Mouse (Mus musculus) thymus, postnatal 0 days (tissue): ENCODE results near the gene Fndc9. TPM values are rescaled to one million over a fixed set of nuclear protein-coding genes. Genes with fewer than 3 reads are reported as not detected.
A peak's percentile ranks its signal among the peaks of the same experiment; 100 is the strongest.

Source experiments
- DNase-seq: peaks from one replicate; pipeline ENCODE4 v3.0.0-alpha.2; 2015; ENCODE audit warnings: low spot score
- polyA plus RNA-seq: library from polyadenylated mRNA; unstranded; fragments of >200 nt; fragmentation: Nextera tagmentation; extraction: Ambion mirVana; gene quantifications from 2 replicates; pipeline ENCODE4 v1.2.1, GENCODE M21; 2015

Fndc9 gene
- polyA plus RNA-seq, 1 experiment from 2014 or later, result 1.4 TPM

- no peak for DNase-seq
Measured at GRCm38 (mm10) chr11:46276168-46276567, 40.8 kb downstream of the Fndc9 start.

- DNase-seq, result peak; percentile 68
Measured at GRCm38 (mm10) chr11:46276778-46277177, 41.4 kb downstream of the Fndc9 start.

GRCm38 (mm10) chr11:46278140-46278539 lies 42.8 kb downstream of the Fndc9 start:
- no peak for DNase-seq

- no peak for DNase-seq
Measured at GRCm38 (mm10) chr11:46278709-46279108, 43.4 kb downstream of the Fndc9 start.

GRCm38 (mm10) chr11:46282612-46283011 lies 47.3 kb downstream of the Fndc9 start:
- DNase-seq, result no peak

GRCm38 (mm10) chr11:46283800-46284199 lies 48.5 kb downstream of the Fndc9 start:
- DNase-seq, result no peak

GRCm38 (mm10) chr11:46286803-46287202 lies 51.5 kb downstream of the Fndc9 start:
- no peak for DNase-seq

- no peak for DNase-seq
Measured at GRCm38 (mm10) chr11:46288091-46288490, 52.8 kb downstream of the Fndc9 start.

- no peak for DNase-seq
Measured at GRCm38 (mm10) chr11:46289022-46289421, 53.7 kb downstream of the Fndc9 start.

Other genes starting within 250 kb of the Fndc9 start
- gene Gm12166, start 183.2 kb upstream of the Fndc9 start, polyA plus RNA-seq, result 9.7 and 9.8 TPM in 2 replicates
- gene Adam19, start 179.5 kb upstream of the Fndc9 start, polyA plus RNA-seq, result 6.5 and 6.7 TPM in 2 replicates
- gene Nipal4, start 69.0 kb upstream of the Fndc9 start, polyA plus RNA-seq, result 0.09 and 0.13 TPM in 2 replicates
- gene Cyfip2, start 77.3 kb downstream of the Fndc9 start, polyA plus RNA-seq, result 62.7 and 67.6 TPM in 2 replicates
- gene Itk, start 154.0 kb downstream of the Fndc9 start, polyA plus RNA-seq, result 99.7 and 113 TPM in 2 replicates
- gene Fam71b, start 161.0 kb downstream of the Fndc9 start, polyA plus RNA-seq, result 0.73 and 1.1 TPM in 2 replicates
- 66.4 and 69.4 TPM in 2 replicates for gene Med7, start 201.4 kb downstream of the Fndc9 start, polyA plus RNA-seq
- 0.55 and 0.82 TPM in 2 replicates for gene Havcr2, start 219.4 kb downstream of the Fndc9 start, polyA plus RNA-seq